Mouse (Mus musculus) brown adipose tissue, adult 24 weeks (tissue): ENCODE data around the gene Cd72. TPM values are rescaled to one million over a fixed set of nuclear protein-coding genes. Genes with fewer than 3 reads are reported as not detected.

Experiments used
- H3K27ac ChIP-seq: fragments of 200-500 bp; replicated peaks from 2 replicates; pipeline ENCODE4 v1.5.1; 2012; ENCODE audit warnings: low read depth, mild to moderate bottlenecking, low read length
- H3K4me1 ChIP-seq: fragments of 200-500 bp; 2 replicates; pipeline ENCODE4 v1.6.1; 2012; ENCODE audit warnings: low read length, mixed read lengths; ENCODE audit not compliant: control insufficient read depth, insufficient read depth, insufficient read length
- H3K4me3 ChIP-seq: fragments of 200-500 bp; 2 replicates; pipeline ENCODE4 v1.5.1; 2012; ENCODE audit warnings: low read depth, mild to moderate bottlenecking, low read length, moderate library complexity; ENCODE audit not compliant: insufficient read depth
- polyA plus RNA-seq: library from polyadenylated mRNA; stranded (reverse); fragments of >200 nt; gene quantifications from 2 replicates; pipeline ENCODE4 v1.2.4, GENCODE M21; 2012; ENCODE audit not compliant: missing spikeins, insufficient read depth, insufficient read length

The Cd72 gene
- polyA plus RNA-seq = 1.5 and 1.9 TPM in 2 replicates

- H3K4me3 ChIP-seq = 0 out of 2 replicates have a peak within 1 kb of the TSS, but pooled peaks have one; percentile 1
Measured at GRCm38 (mm10) chr4:43454041-43454836, at the start of gene Cd72. Cd72 (minus strand) TSS chr4:43454628.

GRCm38 (mm10) chr4:43503506-43503905, 49.1 kb upstream of the Cd72 start:
- no peak overlapping the region for H3K27ac ChIP-seq
- H3K4me1 ChIP-seq = no peaks in the 10 kb centered on the region; the same call in 1 of the 2 replicates
- H3K4me3 ChIP-seq = no peak overlapping the region

More at GRCm38 (mm10) chr4:43454041-43454836, at the start of gene Cd72:
- no peak within 1 kb of the TSS for H3K27ac ChIP-seq
- no peaks in the 10 kb centered on the region for H3K4me1 ChIP-seq

GRCm38 (mm10) chr4:43503041-43503440, 48.6 kb upstream of the Cd72 start:
- Histone ChIP-seq H3K4me1 (no peaks in the 10 kb centered on the region), H3K4me3 (no peak overlapping the region), H3K27ac (no peak overlapping the region)

GRCm38 (mm10) chr4:43499407-43500333, 45.2 kb upstream of the Cd72 start, which contains the start of gene Arhgef39:
Arhgef39 (minus strand) TSS chr4:43499695.
- H3K4me1 ChIP-seq = no peaks in the 10 kb centered on the region
- H3K27ac ChIP-seq = no peak within 1 kb of the TSS
- peak within 1 kb of the TSS; percentile 62 for H3K4me3 ChIP-seq

GRCm38 (mm10) chr4:43498983-43499382, 44.6 kb upstream of the Cd72 start:
- Histone ChIP-seq H3K4me1 (no peaks in the 10 kb centered on the region), H3K4me3 (peak overlapping the region; percentile 62), H3K27ac (no peak overlapping the region)

GRCm38 (mm10) chr4:43497946-43498345, 43.5 kb upstream of the Cd72 start:
- no peak overlapping the region for H3K4me3 ChIP-seq
- no peak overlapping the region for H3K27ac ChIP-seq
- H3K4me1 ChIP-seq = no peaks in the 10 kb centered on the region

- H3K27ac ChIP-seq = no peak overlapping the region
- no peak overlapping the region for H3K4me3 ChIP-seq
- H3K4me1 ChIP-seq = no peaks in the 10 kb centered on the region
Measured at GRCm38 (mm10) chr4:43497405-43497804, 43.0 kb upstream of the Cd72 start.

- Histone ChIP-seq H3K4me3 (no peak overlapping the region), H3K27ac (no peak overlapping the region), H3K4me1 (no peaks in the 10 kb centered on the region)
Measured at GRCm38 (mm10) chr4:43496587-43496986, 42.2 kb upstream of the Cd72 start.

GRCm38 (mm10) chr4:43493846-43494240, 39.4 kb upstream of the Cd72 start:
- Histone ChIP-seq H3K4me3 (peak overlapping the region; percentile 95), H3K4me1 (no peaks in the 10 kb centered on the region), H3K27ac (no peak overlapping the region)

GRCm38 (mm10) chr4:43493186-43493845, 38.9 kb upstream of the Cd72 start:
- Histone ChIP-seq H3K4me3 (peak overlapping the region; percentile 95), H3K4me1 (no peaks in the 10 kb centered on the region), H3K27ac (0 out of 2 replicates have a peak overlapping the region, but pooled peaks have one; percentile 22)

- Histone ChIP-seq H3K4me1 (no peaks in the 10 kb centered on the region), H3K4me3 (peak within 1 kb of the TSS; percentile 95), H3K27ac (0 out of 2 replicates have a peak within 1 kb of the TSS, but pooled peaks have one; percentile 22)
Measured at GRCm38 (mm10) chr4:43492821-43493185, 38.4 kb upstream of the Cd72 start, which contains the start of gene Ccdc107. Ccdc107 (plus strand) TSS chr4:43492900.

GRCm38 (mm10) chr4:43492101-43492820, 37.8 kb upstream of the Cd72 start:
- Histone ChIP-seq H3K4me3 (peak overlapping the region; percentile 25), H3K27ac (no peak overlapping the region), H3K4me1 (no peaks in the 10 kb centered on the region)

- no peaks in the 10 kb centered on the region for H3K4me1 ChIP-seq
- H3K4me3 ChIP-seq = no peak overlapping the region
- no peak overlapping the region for H3K27ac ChIP-seq
Measured at GRCm38 (mm10) chr4:43490801-43491200, 36.4 kb upstream of the Cd72 start.

GRCm38 (mm10) chr4:43489611-43490010, 35.2 kb upstream of the Cd72 start:
- no peaks in the 10 kb centered on the region for H3K4me1 ChIP-seq
- no peak overlapping the region for H3K27ac ChIP-seq
- H3K4me3 ChIP-seq = no peak overlapping the region
